Mouse (Mus musculus) embryonic fibroblast, embryonic 13.5 days (primary cell): ENCODE measurements around the gene Ptbp3.

Experiments
- CTCF ChIP-seq: IDR thresholded peaks from 2 replicates; pipeline ENCODE4 v1.5.1; 2011; ENCODE audit warnings: mild to moderate bottlenecking, control low read depth, low read length, moderate library complexity, borderline replicate concordance; ENCODE audit not compliant: insufficient read depth
- POLR2A ChIP-seq: IDR thresholded peaks from 2 replicates; pipeline ENCODE4 v1.6.1; 2011; ENCODE audit warnings: low read depth, mild to moderate bottlenecking, control low read depth, low read length, moderate library complexity

DNA sequence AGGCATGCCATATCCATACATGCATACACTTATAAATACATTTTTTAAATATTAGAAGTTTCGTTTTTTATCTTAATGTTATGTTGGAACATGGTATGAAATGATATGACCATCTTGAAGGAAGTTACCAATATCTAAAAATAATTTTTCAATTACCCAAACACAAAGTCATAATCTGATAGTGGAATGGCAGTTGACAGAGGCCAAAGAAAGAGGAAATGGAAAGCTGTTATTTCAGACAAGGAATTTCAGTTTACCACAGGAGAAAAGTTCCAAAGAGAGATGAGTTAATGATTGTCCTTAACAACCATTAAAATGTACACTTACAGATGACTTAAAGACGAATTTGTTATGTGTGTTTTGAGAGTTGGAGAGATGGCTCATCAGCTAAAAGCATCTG, 41.4 kb downstream of the Ptbp3 start:
- no peak for TF ChIP-seq POLR2A
- no peak for TF ChIP-seq CTCF
